21 mouse cellular contexts compared by ENCODE assay signal in the genomic region with DNA sequence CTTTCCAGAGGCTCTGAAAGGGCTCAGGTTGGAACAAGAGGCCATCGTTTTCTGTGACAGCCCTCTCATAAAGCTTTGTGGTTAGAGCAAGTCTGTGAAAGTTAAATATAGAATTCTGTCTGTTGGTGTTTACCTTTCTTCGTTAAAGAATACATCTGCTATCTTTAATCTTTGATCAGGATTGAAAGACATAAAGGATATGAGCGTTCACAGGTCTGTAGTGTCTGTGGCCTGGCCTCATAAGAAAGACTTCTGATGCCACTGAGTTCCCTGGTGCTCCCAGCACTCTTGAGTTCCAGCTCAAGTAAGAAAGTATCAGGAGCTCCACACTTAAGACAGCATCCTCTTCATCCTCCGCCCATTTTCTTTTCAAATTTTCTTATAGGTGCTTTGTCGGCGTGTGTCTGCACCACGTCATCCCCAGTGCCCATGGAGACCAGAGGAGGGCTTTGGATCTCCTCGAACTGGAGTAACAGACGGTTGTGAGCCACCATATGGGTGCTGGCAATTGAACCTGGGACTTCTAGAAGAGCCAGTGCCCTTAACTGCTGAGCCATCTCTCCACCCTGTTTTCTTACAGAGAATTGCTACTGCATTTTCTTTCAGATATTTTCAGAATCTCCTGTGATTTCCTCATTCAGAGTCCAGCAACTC. TPM values are rescaled to one million over a fixed set of nuclear protein-coding genes. Genes with fewer than 3 reads are reported as not detected.
DNase-seq lines count a peak whose midpoint lies in the region; ATAC-seq and TF ChIP-seq lines count a peak whose summit lies in the region.
"Had no signal": no experiment of that assay in that cellular context is flagged by ENCODE, and none has a peak within 500 bp of the region (broad histone marks: within the 10 kb centered on the region; RNA-seq: fewer than 3 reads in every experiment).

No protein-coding gene starts in this region.

- no peak overlapping the region for H3K27ac ChIP-seq in heart, adult 2 months
- H3K27ac ChIP-seq in intestine, embryonic 15.5 days: no peak overlapping the region
- H3K27ac ChIP-seq: embryonic facial prominence, embryonic 13.5 days; forebrain, embryonic 12.5 days; hindbrain, embryonic 13.5 days; hindbrain, postnatal 0 days had no signal

- ATAC-seq in activated CD4-positive, CD25-positive, alpha-beta regulatory T cell, adult 4 months: peak; percentile 8
- no peak for ATAC-seq in intestine, embryonic 15.5 days
- ATAC-seq: forebrain, embryonic 16.5 days; hindbrain, postnatal 0 days had no signal

- 83% methylated on average over 9 of the region's 9 CpGs for WGBS in heart, adult 2 months
- WGBS in intestine, embryonic 15.5 days: 75% methylated on average over 9 of the region's 9 CpGs

- peak; percentile 77 for DNase-seq in heart, adult 11 months
- DNase-seq in heart, adult 2 months: no peak
- DNase-seq in thymus, postnatal 0 days (ENCODE audit: low spot score): peak; percentile 57
- no peak for DNase-seq in thymus, postnatal 4 days
- DNase-seq in thymus, postnatal 25 days: peak; percentile 38
- DNase-seq in liver: no peak
- DNase-seq: adrenal gland, postnatal 14 days; B cell, adult 2 months; cerebellum, adult 11-12 months; cerebellum, adult 9-11 months; cerebellum, postnatal 36 days; gastrocnemius, postnatal 10 days; heart, postnatal 10 days; heart, postnatal 4 days had no signal

- no peak for TF ChIP-seq CTCF in heart, adult 2 months (IDR thresholded peaks at IDR 0.05)

- H3K36me3 ChIP-seq in heart, adult 2 months (ENCODE audit: control insufficient read depth, insufficient read depth, low read length): peaks cover 12% of the 10 kb centered on the region
- no peaks in the 10 kb centered on the region for H3K36me3 ChIP-seq in intestine, embryonic 15.5 days

- peaks cover 1% of the 10 kb centered on the region for H3K4me1 ChIP-seq in heart, adult 2 months (ENCODE audit: control insufficient read depth, insufficient read depth, low read length)
- peaks cover 11% of the 10 kb centered on the region for H3K4me1 ChIP-seq in intestine, embryonic 15.5 days (replicated peaks)

- H3K9ac ChIP-seq in heart, adult 2 months (ENCODE audit: low read depth, low read length): no peak overlapping the region
- no peak overlapping the region for H3K9ac ChIP-seq in intestine, embryonic 15.5 days
- H3K9ac ChIP-seq: embryonic facial prominence, embryonic 13.5 days; forebrain, embryonic 12.5 days; hindbrain, embryonic 13.5 days had no signal

- no peak for TF ChIP-seq EP300 in heart, adult 2 months (IDR thresholded peaks at IDR 0.05; ENCODE audit: insufficient read depth, low read depth, low read length)

- no peak overlapping the region for H3K4me2 ChIP-seq in intestine, embryonic 15.5 days (replicated peaks)
- H3K4me2 ChIP-seq: embryonic facial prominence, embryonic 13.5 days; forebrain, embryonic 12.5 days; hindbrain, embryonic 13.5 days had no signal

- H3K27me3 ChIP-seq in heart, adult 2 months (ENCODE audit: control insufficient read depth, insufficient read depth, low read length): no peaks in the 10 kb centered on the region
- H3K27me3 ChIP-seq in intestine, embryonic 15.5 days (replicated peaks): no peaks in the 10 kb centered on the region
- H3K27me3 ChIP-seq: embryonic facial prominence, embryonic 13.5 days; forebrain, embryonic 12.5 days; hindbrain, embryonic 13.5 days had no signal

- H3K4me3 ChIP-seq in heart, adult 2 months: no peak overlapping the region
- H3K4me3 ChIP-seq in intestine, embryonic 15.5 days (replicated peaks): no peak overlapping the region
- H3K4me3 ChIP-seq: embryonic facial prominence, embryonic 13.5 days; forebrain, embryonic 12.5 days; hindbrain, embryonic 13.5 days had no signal

- H3K9me3 ChIP-seq in intestine, embryonic 15.5 days: no peaks in the 10 kb centered on the region
- H3K9me3 ChIP-seq: embryonic facial prominence, embryonic 13.5 days; forebrain, embryonic 12.5 days; hindbrain, embryonic 13.5 days had no signal

- intact Hi-C loops in heart, adult 2 months (cut with DNase I): no loop called here

- H3K79me2 ChIP-seq in heart, adult 2 months (replicated peaks; ENCODE audit: control insufficient read depth, insufficient read depth, low read length): peaks cover 6% of the 10 kb centered on the region

- no peak for TF ChIP-seq POLR2A in heart, adult 2 months (IDR thresholded peaks at IDR 0.05; ENCODE audit: insufficient read depth, low read depth, low read length)

RNA-seq across cellular contexts. Expression of gene Znrf1, which starts 42.1 kb away (rescaled TPM):
- total RNA-seq in heart, adult 2 months (2021): 10 to 100 TPM; 54.7 to 59.0 TPM
- polyA plus RNA-seq in heart, adult 2 months (2012; rRNA removed): 66.7 and 86.2 TPM in 2 replicates
- polyA plus RNA-seq in thymus, postnatal 0 days (2015; fragmentation: Nextera tagmentation; extraction: Ambion mirVana): 173 and 227 TPM in 2 replicates
- polyA plus RNA-seq in activated CD4-positive, CD25-positive, alpha-beta regulatory T cell, adult 4 months (2017; shearing (Covaris generic)): 10 to 100 TPM; 31.6 to 41.8 TPM
- 24.6 and 26.0 TPM in 2 replicates for polyA plus RNA-seq in intestine, embryonic 15.5 days (2015; fragmentation: Nextera tagmentation; extraction: Ambion mirVana)

RNA-seq across cellular contexts. Expression of gene Ldhd, which starts 52.2 kb away (rescaled TPM):
- 10 to 100 TPM; 43.4 to 53.4 TPM for total RNA-seq in heart, adult 2 months (2021)
- polyA plus RNA-seq in heart, adult 2 months (2012; rRNA removed): 52.1 and 56.2 TPM in 2 replicates
- polyA plus RNA-seq in thymus, postnatal 0 days (2015; fragmentation: Nextera tagmentation; extraction: Ambion mirVana): 3.8 and 3.9 TPM in 2 replicates
- polyA plus RNA-seq in activated CD4-positive, CD25-positive, alpha-beta regulatory T cell, adult 4 months (2017; shearing (Covaris generic)): 1 to 10 TPM in 1 of 2 experiments, under 1 TPM in 1; 0.18 to 1.2 TPM
- 1.6 and 1.8 TPM in 2 replicates for polyA plus RNA-seq in intestine, embryonic 15.5 days (2015; fragmentation: Nextera tagmentation; extraction: Ambion mirVana)

RNA-seq across cellular contexts. Expression of gene Wdr59, which starts 56.1 kb away (rescaled TPM):
- 1 to 10 TPM; 6.9 to 7.0 TPM for total RNA-seq in heart, adult 2 months (2021)
- polyA plus RNA-seq in heart, adult 2 months (2012; rRNA removed): 5.4 and 8.3 TPM in 2 replicates
- 3.0 and 3.9 TPM in 2 replicates for polyA plus RNA-seq in thymus, postnatal 0 days (2015; fragmentation: Nextera tagmentation; extraction: Ambion mirVana)
- polyA plus RNA-seq in activated CD4-positive, CD25-positive, alpha-beta regulatory T cell, adult 4 months (2017; shearing (Covaris generic)): 1 to 10 TPM; 4.2 to 4.5 TPM
- polyA plus RNA-seq in intestine, embryonic 15.5 days (2015; fragmentation: Nextera tagmentation; extraction: Ambion mirVana): 4.1 and 4.5 TPM in 2 replicates

Comparison
In these comparisons a context has a peak if more than half of its experiments do, and no peak if none do; other contexts are left out.
1. DNase-seq: peak in heart, adult 11 months (single experiment), thymus, postnatal 0 days (single experiment) and thymus, postnatal 25 days (single experiment); none in heart, adult 2 months (0 of 2), thymus, postnatal 4 days (single experiment) and liver (single experiment).
2. RNA of gene Ldhd, which starts 52.2 kb away (polyA plus RNA-seq): 52.1 to 56.2 TPM in heart, adult 2 months; 3.8 to 3.9 TPM in thymus, postnatal 0 days, 1.6 to 1.8 TPM in intestine, embryonic 15.5 days and 0.18 to 1.2 TPM in activated CD4-positive, CD25-positive, alpha-beta regulatory T cell, adult 4 months; every median in the first group is over 10 times any median in the second.